ENCODE assay signal across 37 mouse cellular contexts in the genomic region with DNA sequence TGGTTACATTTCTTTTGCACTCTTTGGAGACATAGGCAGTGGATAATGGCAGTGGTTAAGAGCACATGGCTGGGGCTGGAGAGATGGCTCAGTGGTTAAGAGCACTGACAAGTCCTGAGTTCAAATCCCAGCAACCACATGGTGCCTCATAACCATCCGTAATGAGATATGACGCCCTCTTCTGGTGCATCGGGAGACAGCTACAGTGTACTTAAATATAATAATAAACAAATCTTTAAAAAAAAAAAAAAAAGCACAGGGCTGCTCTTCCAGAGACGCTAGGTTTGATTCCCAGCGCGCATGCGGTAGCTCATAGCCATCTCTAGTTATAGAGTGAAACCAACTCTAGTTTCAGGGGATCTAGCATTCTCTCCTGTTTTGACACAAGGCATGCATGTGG. TPM values are rescaled to one million over a fixed set of nuclear protein-coding genes. Genes with fewer than 3 reads are reported as not detected.
DNase-seq lines count a peak whose midpoint lies in the region; ATAC-seq and TF ChIP-seq lines count a peak whose summit lies in the region.
"Had no signal": no experiment of that assay in that cellular context is flagged by ENCODE, and none has a peak within 500 bp of the region (broad histone marks: within the 10 kb centered on the region; RNA-seq: fewer than 3 reads in every experiment).

No protein-coding gene starts in this region.

- no peak overlapping the region for H3K4me3 ChIP-seq in liver, embryonic 14.5 days (ENCODE audit: insufficient read depth in 1 of 2, low read depth in 2 of 2, low read length in 2 of 2)
- no peak overlapping the region for H3K4me3 ChIP-seq in MEL (ENCODE audit: control insufficient read depth in 1 of 2, insufficient read depth in 1 of 2, low read depth in 2 of 2, low read length in 2 of 2)
- no peak overlapping the region for H3K4me3 ChIP-seq in hindbrain, embryonic 11.5 days (ENCODE audit: low read depth, low read length)
- H3K4me3 ChIP-seq: heart, embryonic 10.5 days; heart, embryonic 15.5 days; hindbrain, embryonic 13.5 days; liver, embryonic 13.5 days; myocyte; neural tube, embryonic 13.5 days; stomach, embryonic 15.5 days had no signal

- no peak overlapping the region for H3K9ac ChIP-seq in liver, embryonic 14.5 days (replicated peaks)
- no peak overlapping the region for H3K9ac ChIP-seq in MEL (ENCODE audit: control insufficient read depth, low read depth, low read length, poor library complexity, severe bottlenecking)
- H3K9ac ChIP-seq in hindbrain, embryonic 11.5 days (ENCODE audit: low read depth, low read length) = no peak overlapping the region
- H3K9ac ChIP-seq: heart, embryonic 15.5 days; hindbrain, embryonic 13.5 days; liver, embryonic 13.5 days; lung, embryonic 14.5 days; neural tube, embryonic 13.5 days; stomach, embryonic 15.5 days had no signal

- DNase-seq in liver, embryonic 14.5 days (ENCODE audit: low read depth in 3 of 3, low spot score in 3 of 3) = no peak
- DNase-seq in liver (no peak), MEL (ENCODE audit: low read depth, low spot score) (peak; percentile 43)
- DNase-seq in B cell, adult 2 months = peak; percentile 7 to 9
- no peak for DNase-seq in right cerebral cortex, postnatal 10 days (ENCODE audit: low spot score in 2 of 2)
- DNase-seq in hindbrain, embryonic 11.5 days (ENCODE audit: low spot score) = no peak
- no peak for DNase-seq in embryo, embryonic 10.5 days (ENCODE audit: low spot score)
- DNase-seq: adrenal gland, adult 8-10 months; cerebellum, adult 2 months; cerebellum, postnatal 25 days; gastrocnemius, postnatal 14 days; heart, postnatal 36 days; kidney, adult 11 months; kidney, postnatal 36 days; layer of hippocampus, postnatal 36 days; left cerebral cortex, postnatal 4 days; liver, embryonic 13.5 days; lung, embryonic 14.5 days; lung, postnatal 14 days; right cerebral cortex, postnatal 14 days; thymus, postnatal 25 days had no signal

- 87% methylated on average over 7 of the region's 7 CpGs for WGBS in liver, embryonic 14.5 days (ENCODE audit: insufficient replicate concordance)
- 94% methylated on average over 7 of the region's 7 CpGs for WGBS in hindbrain, embryonic 11.5 days

- no peak for TF ChIP-seq POLR2A in MEL (IDR thresholded peaks at IDR 0.05; ENCODE audit: control insufficient read depth in 1 of 2, insufficient read depth in 1 of 2, low read depth in 1 of 2, low read length in 2 of 2, poor library complexity in 1 of 2)

- peaks cover 5 to 6% of the 10 kb centered on the region in 2 experiments; a peak in 3 of 4 replicates for H3K4me1 ChIP-seq in liver, embryonic 14.5 days (replicated peaks; ENCODE audit: control insufficient read depth in 2 of 2, insufficient read depth in 2 of 2, low read length in 1 of 2)
- peaks cover 0 to 2% of the 10 kb centered on the region in 2 experiments; a peak in 3 of 4 replicates for H3K4me1 ChIP-seq in MEL (ENCODE audit: control insufficient read depth in 1 of 2, insufficient read depth in 2 of 2, low read length in 2 of 2)
- H3K4me1 ChIP-seq in hindbrain, embryonic 11.5 days (replicated peaks; ENCODE audit: control insufficient read depth, insufficient read depth, low read length) = 0 out of 2 replicates have a peak, but pooled peaks cover 4% of the 10 kb centered on the region
- H3K4me1 ChIP-seq: heart, embryonic 10.5 days had no signal

- no peak for TF ChIP-seq RAD21 in MEL (IDR thresholded peaks at IDR 0.05; ENCODE audit: low read depth, low read length)

- peaks cover 26% of the 10 kb centered on the region for H3K79me2 ChIP-seq in MEL (ENCODE audit: control insufficient read depth, insufficient read depth, low read length, poor library complexity)

- H3K9me3 ChIP-seq in liver, embryonic 14.5 days (ENCODE audit: control insufficient read depth, low read length) = no peaks in the 10 kb centered on the region
- no peaks in the 10 kb centered on the region for H3K9me3 ChIP-seq in MEL (replicated peaks; ENCODE audit: insufficient read depth, low read length)
- H3K9me3 ChIP-seq in hindbrain, embryonic 11.5 days (ENCODE audit: control insufficient read depth, low read length) = no peaks in the 10 kb centered on the region
- H3K9me3 ChIP-seq: heart, embryonic 10.5 days; heart, embryonic 15.5 days; hindbrain, embryonic 13.5 days; liver, embryonic 13.5 days; neural tube, embryonic 13.5 days; stomach, embryonic 15.5 days had no signal

- TF ChIP-seq CTCF in liver, embryonic 14.5 days (IDR thresholded peaks at IDR 0.05; ENCODE audit: low read depth) = 0 out of 2 replicates have a peak, but pooled peaks have one; percentile 11
- peak in 1 of 3 experiments; percentile 13; a peak in 1 of 6 replicates for TF ChIP-seq CTCF in MEL (IDR thresholded peaks at IDR 0.05 in 2 of 3, conservative IDR thresholded peaks at IDR 0.05 in 1 of 3; ENCODE audit: control insufficient read depth in 1 of 3, insufficient read depth in 1 of 3, low read depth in 2 of 3, low read length in 3 of 3, poor library complexity in 1 of 3, severe bottlenecking in 1 of 3)

- ATAC-seq in liver, embryonic 14.5 days (ENCODE audit: insufficient read depth) = no peak
- ATAC-seq in hindbrain, embryonic 11.5 days (ENCODE audit: low FRiP score) = no peak
- ATAC-seq: activated CD4-positive, CD25-positive, alpha-beta regulatory T cell, adult 4 months; forebrain, embryonic 14.5 days; inflammation-experienced regulatory T-cells, adult 6 months; midbrain, embryonic 16.5 days had no signal

- H3K27ac ChIP-seq in liver, embryonic 14.5 days = no peak overlapping the region
- no peak overlapping the region for H3K27ac ChIP-seq in MEL (ENCODE audit: control insufficient read depth, low read depth, low read length)
- no peak overlapping the region for H3K27ac ChIP-seq in hindbrain, embryonic 11.5 days (ENCODE audit: low read depth, low read length)
- H3K27ac ChIP-seq: heart, embryonic 10.5 days; heart, embryonic 15.5 days; hindbrain, embryonic 13.5 days; liver, embryonic 13.5 days; neural tube, embryonic 13.5 days; stomach, embryonic 15.5 days had no signal

- H3K27me3 ChIP-seq in liver, embryonic 14.5 days (ENCODE audit: control insufficient read depth, insufficient read depth, low read length) = no peaks in the 10 kb centered on the region
- no peaks in the 10 kb centered on the region for H3K27me3 ChIP-seq in MEL (ENCODE audit: control insufficient read depth in 1 of 2, insufficient read depth in 2 of 2, low read length in 2 of 2)
- no peaks in the 10 kb centered on the region for H3K27me3 ChIP-seq in hindbrain, embryonic 11.5 days (ENCODE audit: control insufficient read depth, insufficient read depth, low read length)
- H3K27me3 ChIP-seq: CH12.LX; heart, embryonic 15.5 days; hindbrain, embryonic 13.5 days; liver, embryonic 13.5 days; neural tube, embryonic 13.5 days; stomach, embryonic 15.5 days had no signal

- no peak overlapping the region for H3K4me2 ChIP-seq in liver, embryonic 14.5 days (ENCODE audit: low read depth)
- H3K4me2 ChIP-seq in hindbrain, embryonic 11.5 days (replicated peaks; ENCODE audit: low read depth, low read length) = no peak overlapping the region
- H3K4me2 ChIP-seq: heart, embryonic 15.5 days; hindbrain, embryonic 13.5 days; liver, embryonic 13.5 days; lung, embryonic 14.5 days; midbrain, embryonic 11.5 days; neural tube, embryonic 13.5 days; stomach, embryonic 15.5 days had no signal

- H3K36me3 ChIP-seq in liver, embryonic 14.5 days (replicated peaks; ENCODE audit: control insufficient read depth, insufficient read depth, low read depth) = peaks cover 23% of the 10 kb centered on the region
- peaks cover 6 to 9% of the 10 kb centered on the region in 2 experiments for H3K36me3 ChIP-seq in MEL (ENCODE audit: control insufficient read depth in 1 of 2, insufficient read depth in 2 of 2, low read length in 2 of 2)
- H3K36me3 ChIP-seq in hindbrain, embryonic 11.5 days (ENCODE audit: control insufficient read depth, insufficient read depth, low read length) = 0 out of 2 replicates have a peak, but pooled peaks cover 2% of the 10 kb centered on the region

- TF ChIP-seq EP300 in liver, embryonic 14.5 days (IDR thresholded peaks at IDR 0.05; ENCODE audit: low read depth) = no peak
- TF ChIP-seq EP300 in MEL (IDR thresholded peaks at IDR 0.05; ENCODE audit: low read depth in 1 of 2, low read length in 2 of 2) = no peak

RNA-seq across cellular contexts. Expression of gene Lias, which starts 3.1 kb away (rescaled TPM):
- polyA plus RNA-seq in liver, embryonic 14.5 days (2012; rRNA removed) = 11.5 and 20.3 TPM in 2 replicates
- 36.5 and 37.9 TPM in 2 replicates for polyA plus RNA-seq in liver, embryonic 14.5 days (2014; fragmentation: Nextera tagmentation; extraction: Ambion mirVana)
- 52.4 and 55.3 TPM in 2 replicates for total RNA-seq in MEL (2012; rRNA removed)
- polyA plus RNA-seq in MEL (2012; ENCODE audit: insufficient read depth in 1 of 2, insufficient read length in 2 of 2, low read depth in 1 of 2, low replicate concordance in 2 of 2, missing spikeins in 1 of 2) = 10 to 100 TPM in 1 of 2 experiments, not detected in 1; 47.1 TPM
- 64.7 and 66.5 TPM in 2 replicates for polyA plus RNA-seq in hindbrain, embryonic 11.5 days (2014; fragmentation: Nextera tagmentation; extraction: Ambion mirVana)

RNA-seq across cellular contexts. Expression of gene Rpl9, which starts 3.2 kb away (rescaled TPM):
- 528 and 683 TPM in 2 replicates for polyA plus RNA-seq in liver, embryonic 14.5 days (2012; rRNA removed)
- polyA plus RNA-seq in liver, embryonic 14.5 days (2014; fragmentation: Nextera tagmentation; extraction: Ambion mirVana) = 725 and 737 TPM in 2 replicates
- total RNA-seq in MEL (2012; rRNA removed) = 2,063 and 2,181 TPM in 2 replicates
- 1,000 to 10,000 TPM in 1 of 2 experiments, not detected in 1; 1,251 TPM for polyA plus RNA-seq in MEL (2012; ENCODE audit: insufficient read depth in 1 of 2, insufficient read length in 2 of 2, low read depth in 1 of 2, low replicate concordance in 2 of 2, missing spikeins in 1 of 2)
- 894 and 900 TPM in 2 replicates for polyA plus RNA-seq in hindbrain, embryonic 11.5 days (2014; fragmentation: Nextera tagmentation; extraction: Ambion mirVana)

RNA-seq across cellular contexts. Expression of gene Ugdh, which starts 41.3 kb away (rescaled TPM):
- 4.2 and 6.7 TPM in 2 replicates for polyA plus RNA-seq in liver, embryonic 14.5 days (2012; rRNA removed)
- 13.2 and 14.1 TPM in 2 replicates for polyA plus RNA-seq in liver, embryonic 14.5 days (2014; fragmentation: Nextera tagmentation; extraction: Ambion mirVana)
- total RNA-seq in MEL (2012; rRNA removed) = 9.5 and 10.2 TPM in 2 replicates
- polyA plus RNA-seq in MEL (2012; ENCODE audit: insufficient read depth in 1 of 2, insufficient read length in 2 of 2, low read depth in 1 of 2, low replicate concordance in 2 of 2, missing spikeins in 1 of 2) = 10 to 100 TPM in 1 of 2 experiments, not detected in 1; 31.3 TPM
- polyA plus RNA-seq in hindbrain, embryonic 11.5 days (2014; fragmentation: Nextera tagmentation; extraction: Ambion mirVana) = 69.0 and 70.3 TPM in 2 replicates

RNA-seq across cellular contexts. Expression of gene Klb, which starts 46.3 kb away (rescaled TPM):
- polyA plus RNA-seq in liver, embryonic 14.5 days (2012; rRNA removed) = 3.9 and 4.6 TPM in 2 replicates
- 8.0 TPM in 2 replicates for polyA plus RNA-seq in liver, embryonic 14.5 days (2014; fragmentation: Nextera tagmentation; extraction: Ambion mirVana)
- not detected in 2 replicates for total RNA-seq in MEL (2012; rRNA removed)
- polyA plus RNA-seq in MEL (2012; ENCODE audit: insufficient read depth in 1 of 2, insufficient read length in 2 of 2, low read depth in 1 of 2, low replicate concordance in 2 of 2, missing spikeins in 1 of 2) = under 1 TPM in 1 of 2 experiments, not detected in 1; 0.04 TPM
- 0.11 TPM in 1 of 2 replicates, not detected in the other for polyA plus RNA-seq in hindbrain, embryonic 11.5 days (2014; fragmentation: Nextera tagmentation; extraction: Ambion mirVana)
- total RNA-seq: CH12.LX; granulocyte monocyte progenitor cell, adult 5-6 weeks; megakaryocyte, adult 5-6 weeks had no signal
- polyA plus RNA-seq: activated CD4-positive, CD25-positive, alpha-beta regulatory T cell, adult 4 months; embryonic facial prominence, embryonic 11.5 days; forebrain, embryonic 14.5 days; heart, embryonic 15.5 days; inflammation-experienced regulatory T-cells, adult 6 months; kidney, embryonic 14.5 days; lung, embryonic 14.5 days had no signal

RNA-seq across cellular contexts. Expression of gene Rfc1, which starts 59.0 kb away (rescaled TPM):
- 15.5 and 19.0 TPM in 2 replicates for polyA plus RNA-seq in liver, embryonic 14.5 days (2012; rRNA removed)
- 36.4 and 40.4 TPM in 2 replicates for polyA plus RNA-seq in liver, embryonic 14.5 days (2014; fragmentation: Nextera tagmentation; extraction: Ambion mirVana)
- 50.2 and 50.6 TPM in 2 replicates for total RNA-seq in MEL (2012; rRNA removed)
- polyA plus RNA-seq in MEL (2012; ENCODE audit: insufficient read depth in 1 of 2, insufficient read length in 2 of 2, low read depth in 1 of 2, low replicate concordance in 2 of 2, missing spikeins in 1 of 2) = 1,000 to 10,000 TPM in 1 of 2 experiments, 10 to 100 TPM in 1; 51.5 to 2,723 TPM
- 81.1 TPM in 2 replicates for polyA plus RNA-seq in hindbrain, embryonic 11.5 days (2014; fragmentation: Nextera tagmentation; extraction: Ambion mirVana)

Comparison
In these comparisons a context has a peak if more than half of its experiments do, and no peak if none do; other contexts are left out.
1. DNase-seq: peak in B cell, adult 2 months (2 of 2) and MEL (single experiment); none in liver, embryonic 14.5 days (0 of 3), liver (single experiment), right cerebral cortex, postnatal 10 days (0 of 2), hindbrain, embryonic 11.5 days (single experiment) and embryo, embryonic 10.5 days (single experiment).